Mouse (Mus musculus): ENCODE measurements at regions not wholly inside any gene's neighbourhood (a gene's known extent, or its start where the extent isn't known, plus 50 kb on each side); places are given as distances from the start of the nearest gene placed in this dataset.

- TF ChIP-seq POLR2A (IDR thresholded peaks at IDR 0.05; ENCODE audit: low read depth, low read length) (no peak), CTCF (IDR thresholded peaks at IDR 0.05; ENCODE audit: extremely low read depth, insufficient read depth, insufficient read length, insufficient replicate concordance) (no peak)
Observed at GRCm38 (mm10) chr9:116427278-116427677, 252.1 kb upstream of the Tgfbr2 start.

Data from spleen, adult 2 months (tissue).